Mouse (Mus musculus) c-Kit-positive CD71-positive TER-119-positive erythroid progenitor cells, embryonic 14.5 days (primary cell): ENCODE results near the gene Ephb1.

Source experiments
- DNase-seq: peaks from one replicate; pipeline ENCODE4 v3.0.0-alpha.2; 2013; ENCODE audit warnings: low spot score

The Ephb1 gene

GRCm38 (mm10) chr9:102045111-102045861, 309.2 kb downstream of the Ephb1 start:
- DNase-seq: no peak

- DNase-seq: no peak
Measured at GRCm38 (mm10) chr9:102039011-102039733, 315.3 kb downstream of the Ephb1 start.

GRCm38 (mm10) chr9:102036132-102036531, 318.4 kb downstream of the Ephb1 start:
- DNase-seq: no peak

DNA sequence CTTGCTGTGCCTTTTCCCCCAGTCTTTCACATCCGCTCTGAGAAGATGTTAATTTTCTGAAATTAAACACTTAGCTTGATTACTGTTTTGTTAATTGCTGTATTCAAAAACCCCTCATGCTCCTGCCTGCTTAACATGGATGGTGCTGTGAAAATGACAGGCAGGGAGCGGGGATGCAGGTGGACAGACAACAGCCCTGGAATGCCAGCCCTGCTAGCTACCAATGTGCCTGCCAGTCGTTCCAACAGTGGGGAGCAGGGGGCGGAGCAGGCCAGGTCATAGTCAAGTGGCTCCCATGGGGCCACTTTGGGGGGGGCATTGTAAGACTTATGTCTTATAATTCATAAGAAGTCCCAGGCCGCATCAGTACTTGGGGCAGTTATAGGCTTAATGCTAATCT, 321.3 kb downstream of the Ephb1 start:
- DNase-seq: no peak

GRCm38 (mm10) chr9:102032376-102032775, 322.1 kb downstream of the Ephb1 start:
- no peak for DNase-seq

GRCm38 (mm10) chr9:102029661-102030060, 324.8 kb downstream of the Ephb1 start:
- no peak for DNase-seq

DNA sequence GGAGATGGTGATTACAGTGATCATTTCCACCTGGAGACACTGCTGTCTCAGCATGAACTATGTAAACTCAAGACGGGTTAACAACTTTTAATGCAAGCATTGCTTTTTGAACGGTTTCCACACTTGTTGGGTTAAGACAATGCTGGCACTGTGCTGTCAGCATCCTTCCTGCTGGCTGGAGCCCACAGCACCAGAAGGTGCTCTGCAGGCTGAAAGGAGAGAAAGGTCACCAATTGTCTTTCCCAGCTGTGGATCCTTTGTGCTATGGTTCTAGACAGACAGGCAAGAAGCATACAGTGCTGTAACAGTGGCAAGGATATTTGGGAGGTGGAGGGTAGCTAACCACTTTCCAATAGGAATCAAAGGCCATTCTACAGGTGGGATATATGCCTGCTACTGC, 328.4 kb downstream of the Ephb1 start:
- DNase-seq: no peak

GRCm38 (mm10) chr9:102025141-102025540, 329.4 kb downstream of the Ephb1 start:
- DNase-seq: no peak

- DNase-seq: no peak
Measured at GRCm38 (mm10) chr9:102015516-102015915, 339.0 kb downstream of the Ephb1 start.

DNA sequence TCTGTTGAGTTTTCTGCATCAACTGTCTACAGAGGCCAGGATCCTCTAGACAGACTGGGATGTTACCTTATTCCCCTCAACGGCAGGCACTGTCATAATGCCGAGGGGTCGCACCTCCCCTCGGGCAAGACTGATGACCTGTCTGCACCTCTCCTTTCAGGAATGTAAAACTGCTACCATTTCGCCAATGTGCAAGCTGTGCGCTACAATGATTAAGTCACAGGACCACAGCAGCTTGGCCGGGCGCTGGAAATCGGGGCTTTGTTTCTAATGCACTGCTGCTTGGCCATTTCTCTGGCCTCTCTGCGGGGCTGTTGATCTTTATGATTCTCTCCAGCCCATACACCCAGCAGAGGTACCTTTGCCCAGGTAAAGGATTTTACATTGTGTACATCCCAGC, 346.8 kb downstream of the Ephb1 start:
- no peak for DNase-seq

- DNase-seq: peak; percentile 44
Measured at GRCm38 (mm10) chr9:102006539-102006938, 348.0 kb downstream of the Ephb1 start.

GRCm38 (mm10) chr9:102002920-102003319, 351.6 kb downstream of the Ephb1 start:
- no peak for DNase-seq

GRCm38 (mm10) chr9:102002186-102002585, 352.3 kb downstream of the Ephb1 start:
- no peak for DNase-seq

- DNase-seq: no peak
Measured at GRCm38 (mm10) chr9:102001633-102002165, 352.8 kb downstream of the Ephb1 start.

DNA sequence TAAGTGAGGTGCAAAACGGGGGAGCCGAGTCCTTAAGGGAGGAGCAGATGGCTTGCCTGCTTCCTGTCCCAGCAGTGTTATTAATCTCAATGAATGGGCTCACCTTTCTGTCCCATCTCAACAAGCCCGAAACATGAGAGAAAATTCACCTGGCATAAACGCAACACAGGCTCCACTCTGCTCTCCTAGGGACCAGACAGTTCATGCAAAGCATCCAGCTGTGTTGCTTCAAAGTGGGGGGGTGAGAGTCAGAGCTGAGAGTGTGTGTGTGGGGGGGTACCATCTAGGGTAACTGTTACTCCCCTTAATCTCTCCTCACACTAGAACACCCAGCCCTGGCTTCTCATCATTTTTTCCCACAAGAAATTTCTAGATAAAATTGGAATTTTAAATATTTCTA, 354.8 kb downstream of the Ephb1 start:
- no peak for DNase-seq

GRCm38 (mm10) chr9:101996771-101997500, 357.6 kb downstream of the Ephb1 start:
- DNase-seq: no peak

DNA sequence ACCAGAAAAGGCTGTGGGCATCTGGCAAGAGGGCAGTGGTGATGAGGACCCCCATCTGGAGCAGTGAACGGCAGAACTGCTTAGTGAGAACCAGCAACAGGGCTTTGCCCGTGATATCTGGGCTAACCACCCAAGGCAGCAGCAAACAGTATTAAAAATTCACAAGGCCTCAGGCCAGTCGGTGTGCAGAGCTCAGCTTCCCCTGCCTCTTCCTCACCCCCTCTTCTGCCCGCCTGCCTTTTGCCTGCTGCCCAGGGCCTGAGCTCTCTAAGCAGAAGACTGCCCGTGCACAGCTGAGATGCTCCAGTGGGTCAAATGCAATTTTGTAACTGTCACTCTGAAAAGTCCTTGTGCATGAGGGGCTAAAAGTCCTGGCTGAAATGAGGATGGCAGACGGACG, 358.3 kb downstream of the Ephb1 start:
- no peak for DNase-seq

- DNase-seq: peak; percentile 75
Measured at GRCm38 (mm10) chr9:101995423-101996156, 358.9 kb downstream of the Ephb1 start.

- no peak for DNase-seq
Measured at GRCm38 (mm10) chr9:101994086-101994485, 360.4 kb downstream of the Ephb1 start.

GRCm38 (mm10) chr9:101990836-101991235, 363.7 kb downstream of the Ephb1 start:
- DNase-seq: no peak

- no peak for DNase-seq
Measured at GRCm38 (mm10) chr9:101990032-101990431, 364.5 kb downstream of the Ephb1 start.

DNA sequence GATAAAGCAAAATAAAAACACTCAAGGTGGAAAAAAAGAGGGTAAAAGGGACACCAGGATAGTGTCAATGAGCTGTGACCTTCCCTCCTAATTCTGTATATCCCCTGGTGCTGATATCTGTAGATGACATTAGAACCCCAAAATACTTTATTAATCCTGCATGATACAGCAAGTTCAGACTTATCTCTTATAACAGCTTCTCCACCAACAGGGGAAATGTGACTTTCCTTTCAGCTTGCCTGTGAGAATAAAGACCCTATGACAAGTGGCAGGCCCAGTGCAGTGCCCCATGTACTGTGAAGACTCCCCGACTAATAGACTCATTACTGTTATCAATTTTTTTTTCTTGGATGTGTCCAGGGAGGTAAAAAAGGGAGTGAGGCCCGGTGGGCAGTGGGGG, 367.6 kb downstream of the Ephb1 start:
- DNase-seq: no peak
